Mouse (Mus musculus): ENCODE data around the gene Il2rb.

GRCm38 (mm10) chr15:78438505-78438904 is 56.6 kb downstream of the Il2rb start:
- TF ChIP-seq CTCF (IDR thresholded peaks at IDR 0.05; ENCODE audit: low read depth) (no peak), EP300 (optimal IDR thresholded peaks at IDR 0.05) (no peak)

Measured in stomach, postnatal 0 days (tissue).